Mouse (Mus musculus): ENCODE measurements at regions not wholly inside any gene's neighbourhood (a gene's known extent, or its start where the extent isn't known, plus 50 kb on each side); places are given as distances from the start of the nearest gene placed in this dataset.

DNA sequence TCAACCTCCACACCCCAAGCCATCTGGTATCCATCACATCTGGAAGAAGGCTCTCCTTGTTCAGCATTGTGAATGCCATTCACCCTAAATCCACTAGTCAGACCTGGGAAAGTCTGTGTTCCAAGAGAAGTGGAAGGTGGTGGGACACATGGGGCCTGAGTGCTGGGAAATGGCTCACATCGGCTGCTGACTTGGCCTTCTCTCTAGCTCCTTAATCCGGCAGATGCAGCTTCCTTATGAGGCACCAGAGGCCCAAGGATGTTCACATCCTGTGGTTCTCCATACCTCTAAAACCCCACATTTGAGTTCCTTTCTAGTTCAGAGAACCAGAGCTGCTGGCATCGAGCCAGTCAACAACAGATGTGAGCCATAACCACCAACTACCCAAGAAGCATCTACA lies 142.9 kb downstream of the Dad1 start:
- no peak overlapping the region for H3K4me3 ChIP-seq
- DNase-seq (ENCODE audit: extremely low spot score in 1 of 2, low spot score in 2 of 2): no peak
- intact Hi-C loops (cut with DNase I): loop anchor here (5.0 kb wide), 1 partner anchor 34 kb away; no protein-coding TSS in a partner anchor
- no peak overlapping the region for H3K27ac ChIP-seq
- TF ChIP-seq CTCF (IDR thresholded peaks at IDR 0.05): no peak

DNA sequence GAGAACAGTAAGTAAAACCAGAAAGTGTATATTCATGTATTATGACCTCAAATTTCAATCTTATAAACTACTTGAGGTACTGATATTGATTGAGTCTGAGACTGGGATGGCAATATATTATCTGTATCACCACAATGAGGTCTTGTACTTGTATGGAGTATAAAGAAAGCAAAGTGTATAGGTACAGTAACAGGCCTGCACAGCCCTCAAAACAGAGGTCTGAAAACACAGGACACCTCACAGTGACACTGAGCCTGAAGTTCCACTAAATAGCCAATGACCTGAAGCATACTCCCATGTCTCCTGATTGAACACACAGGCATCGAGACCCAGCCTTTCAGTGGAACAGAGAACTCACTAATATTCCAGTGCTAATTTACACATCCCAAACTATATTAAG lies 144.8 kb downstream of the Dad1 start:
- no peak for DNase-seq (ENCODE audit: extremely low spot score in 1 of 2, low spot score in 2 of 2)
- intact Hi-C loops (cut with DNase I): no loop called here
- Histone ChIP-seq H3K27ac (no peak overlapping the region), H3K4me3 (no peak overlapping the region)
- no peak for TF ChIP-seq CTCF (IDR thresholded peaks at IDR 0.05)

DNA sequence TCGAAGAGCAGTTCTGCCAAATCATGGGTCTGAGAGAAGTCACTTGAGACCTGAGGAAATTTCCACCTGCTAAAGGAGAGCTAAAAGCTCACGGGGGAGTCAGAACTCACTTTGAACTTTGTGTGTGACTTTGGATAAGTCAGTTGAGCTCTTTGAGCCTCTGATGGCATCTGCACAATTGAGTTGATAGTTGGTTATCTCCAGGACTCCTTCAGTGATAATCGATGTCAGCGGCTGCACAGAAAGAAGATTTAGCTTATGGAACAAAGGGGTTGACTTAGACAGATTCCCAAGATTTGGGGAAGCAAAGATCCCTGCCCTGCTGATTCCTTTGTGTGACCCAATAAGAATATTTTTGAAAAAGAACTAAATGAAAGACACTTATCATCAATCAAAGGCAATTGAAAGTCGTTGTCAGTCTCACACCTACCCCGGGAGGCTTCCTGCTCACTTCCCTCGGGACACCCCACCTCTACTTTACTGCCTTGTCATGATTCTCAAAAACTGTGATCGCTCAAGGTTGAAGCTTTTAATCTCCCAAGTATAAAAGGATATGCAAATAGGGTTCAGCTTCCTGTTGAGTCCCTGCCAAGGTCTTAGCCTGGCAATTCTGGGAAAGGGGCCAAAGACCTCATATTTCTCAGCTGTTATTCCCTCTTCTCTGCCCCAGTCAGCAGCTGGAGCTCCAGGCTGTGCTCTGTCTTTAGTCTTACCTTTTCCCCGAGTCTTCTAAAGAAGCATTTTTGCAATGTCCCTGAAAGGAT lies 145.4 kb downstream of the Dad1 start:
- intact Hi-C loops (cut with DNase I): no loop called here
- DNase-seq (ENCODE audit: extremely low spot score in 1 of 2, low spot score in 2 of 2): peak in 1 of 2 experiments; percentile 16
- no peak overlapping the region for H3K4me3 ChIP-seq
- H3K27ac ChIP-seq: no peak overlapping the region
- no peak for TF ChIP-seq CTCF (IDR thresholded peaks at IDR 0.05)

DNA sequence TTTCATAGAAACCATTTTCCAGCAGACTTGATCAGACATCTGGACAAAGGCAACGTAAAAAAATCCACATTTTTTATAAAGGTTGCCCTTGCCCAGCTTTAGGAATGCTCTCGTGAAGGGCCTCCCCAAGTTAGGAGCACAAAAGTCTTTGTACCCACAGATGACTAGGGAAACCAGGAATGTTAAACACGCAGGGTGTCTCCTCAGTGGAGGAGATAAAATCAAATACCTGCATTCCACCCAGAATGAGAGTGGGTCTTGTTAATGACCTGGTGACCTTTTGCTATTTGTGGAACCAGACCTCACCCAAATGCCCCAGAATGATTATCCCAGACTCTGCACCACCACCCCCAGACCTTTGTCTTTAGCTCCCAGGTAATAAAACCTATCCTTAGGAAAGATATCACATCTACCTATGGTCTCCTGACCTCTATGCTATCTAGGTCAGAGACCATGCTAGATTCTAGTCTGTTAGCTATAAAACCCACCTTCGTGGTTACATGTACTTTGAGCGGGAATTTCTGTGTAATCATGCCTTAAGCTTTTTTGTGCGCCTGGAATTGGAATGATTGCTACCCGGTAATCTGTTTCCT lies 146.6 kb downstream of the Dad1 start:
- DNase-seq (ENCODE audit: extremely low spot score in 1 of 2, low spot score in 2 of 2): no peak
- Histone ChIP-seq H3K27ac (no peak overlapping the region), H3K4me3 (no peak overlapping the region)
- intact Hi-C loops (cut with DNase I): no loop called here
- TF ChIP-seq CTCF (IDR thresholded peaks at IDR 0.05): no peak

DNA sequence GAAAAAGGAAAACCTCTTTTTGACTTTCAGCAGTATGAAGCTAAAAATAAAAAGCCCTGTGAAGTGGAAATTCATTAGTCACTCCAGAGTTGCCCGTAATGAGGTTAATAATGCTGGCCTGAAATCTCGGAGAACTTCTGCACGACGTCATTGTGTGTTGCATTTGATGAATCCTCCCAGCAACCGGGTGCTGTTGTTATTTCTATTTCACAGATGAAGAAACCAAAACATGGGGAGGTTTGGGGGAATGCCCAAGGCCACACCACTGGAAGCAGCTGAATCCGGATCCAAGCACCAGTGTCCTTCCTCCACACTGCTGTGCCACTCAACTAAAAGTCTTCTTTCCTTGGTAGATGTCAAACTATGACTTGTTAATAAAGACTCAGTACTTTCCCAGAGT lies 149.7 kb downstream of the Dad1 start:
- Histone ChIP-seq H3K27ac (no peak overlapping the region), H3K4me3 (no peak overlapping the region)
- intact Hi-C loops (cut with DNase I): loop anchor here (5.0 kb wide), 1 partner anchor 38 kb away; no protein-coding TSS in a partner anchor
- no peak for TF ChIP-seq CTCF (IDR thresholded peaks at IDR 0.05)
- DNase-seq (ENCODE audit: extremely low spot score in 1 of 2, low spot score in 2 of 2): no peak

DNA sequence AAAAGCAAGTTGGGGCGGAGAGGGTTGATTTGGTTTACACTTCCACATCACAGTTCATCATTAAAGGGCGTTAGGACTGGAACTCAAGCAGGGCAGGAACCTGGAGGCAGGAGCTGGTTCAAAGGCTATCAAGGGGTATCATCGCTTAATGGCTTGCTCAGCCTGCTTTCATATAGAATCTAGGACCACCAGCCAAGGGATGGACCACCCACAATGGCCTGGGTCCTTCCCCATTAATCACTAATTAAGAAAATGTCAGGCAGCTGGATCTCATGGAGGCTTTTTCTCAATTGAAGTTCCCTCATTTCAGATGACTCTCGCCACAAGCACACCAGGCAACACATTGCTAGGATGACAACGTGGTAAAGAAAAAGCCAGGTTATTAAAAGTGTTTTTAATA lies 150.4 kb downstream of the Dad1 start:
- DNase-seq (ENCODE audit: extremely low spot score in 1 of 2, low spot score in 2 of 2): no peak
- intact Hi-C loops (cut with DNase I): loop anchor here (5.0 kb wide), 1 partner anchor 39 kb away; no protein-coding TSS in a partner anchor
- TF ChIP-seq CTCF (IDR thresholded peaks at IDR 0.05): no peak
- H3K27ac ChIP-seq: no peak overlapping the region
- no peak overlapping the region for H3K4me3 ChIP-seq

DNA sequence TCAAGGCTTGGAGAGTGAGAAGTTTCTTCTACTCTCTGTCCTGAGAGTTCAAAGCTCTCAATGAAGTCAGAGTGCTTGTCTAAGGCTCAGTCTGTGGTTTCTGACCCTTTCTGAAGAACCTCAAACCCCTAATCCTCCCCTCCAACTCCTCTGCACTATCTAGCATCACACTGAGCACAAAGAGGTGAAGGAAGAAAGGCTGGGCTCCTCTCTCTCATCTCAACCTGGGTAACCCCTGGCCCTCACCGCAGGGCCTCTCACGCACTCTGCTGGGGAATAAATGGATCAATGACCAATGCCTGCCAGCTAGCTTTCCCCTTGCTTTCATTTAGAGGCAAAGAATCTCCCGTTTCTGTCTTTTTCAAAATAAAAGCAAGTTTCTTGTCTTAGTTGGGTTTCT lies 150.8 kb downstream of the Dad1 start:
- intact Hi-C loops (cut with DNase I): loop anchor here (5.0 kb wide), 1 partner anchor 39 kb away; no protein-coding TSS in a partner anchor
- no peak for TF ChIP-seq CTCF (IDR thresholded peaks at IDR 0.05)

DNA sequence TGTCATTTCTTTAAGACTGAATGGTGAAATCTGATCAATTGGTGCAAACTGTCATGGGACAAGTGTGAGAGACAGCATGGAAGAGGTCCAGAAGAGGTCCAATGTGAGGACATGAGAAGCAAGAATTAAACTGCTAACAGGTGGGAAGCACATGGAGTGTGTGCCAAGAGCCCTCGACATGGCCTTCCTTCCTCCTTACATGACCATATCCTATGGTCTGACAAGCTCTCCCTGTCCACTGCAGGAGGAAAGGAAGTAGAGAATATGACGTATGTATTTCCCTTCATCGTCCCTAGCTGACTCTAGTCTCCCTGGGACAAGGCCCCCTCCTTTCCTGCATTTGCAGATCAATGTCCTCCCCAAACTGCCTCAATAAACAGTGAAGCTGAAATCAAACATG lies 152.1 kb downstream of the Dad1 start:
- TF ChIP-seq CTCF (IDR thresholded peaks at IDR 0.05): no peak
- no peak overlapping the region for H3K4me3 ChIP-seq
- DNase-seq (ENCODE audit: extremely low spot score in 1 of 2, low spot score in 2 of 2): no peak
- intact Hi-C loops (cut with DNase I): loop anchor here (5.0 kb wide), 1 partner anchor 41 kb away; no protein-coding TSS in a partner anchor
- no peak overlapping the region for H3K27ac ChIP-seq

More for the DNA sequence above, 150.8 kb downstream of the Dad1 start:
- no peak for DNase-seq (ENCODE audit: extremely low spot score in 1 of 2, low spot score in 2 of 2)
- Histone ChIP-seq H3K27ac (no peak overlapping the region), H3K4me3 (no peak overlapping the region)

DNA sequence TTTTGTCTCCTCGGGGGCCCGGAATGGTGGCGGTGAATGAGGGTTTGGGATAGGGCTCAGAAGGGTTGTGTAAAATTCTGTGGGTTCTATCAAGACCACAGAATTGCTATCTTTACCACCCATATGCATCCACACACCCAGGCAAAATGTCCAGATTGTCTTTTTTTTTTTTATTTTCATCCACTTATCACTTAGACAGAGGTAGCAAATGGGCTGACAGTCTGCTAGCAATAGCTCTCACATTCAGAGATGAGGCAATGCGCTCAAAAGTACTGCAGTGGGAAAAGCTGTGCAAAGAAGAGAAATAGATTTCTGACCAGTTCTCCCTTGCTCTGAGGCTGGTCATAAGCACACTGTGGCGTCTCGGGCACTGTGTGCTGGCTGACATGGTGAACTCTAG lies 154.5 kb downstream of the Dad1 start:
- no peak overlapping the region for H3K27ac ChIP-seq
- DNase-seq (ENCODE audit: extremely low spot score in 1 of 2, low spot score in 2 of 2): no peak
- intact Hi-C loops (cut with DNase I): no loop called here
- H3K4me3 ChIP-seq: no peak overlapping the region
- TF ChIP-seq CTCF (IDR thresholded peaks at IDR 0.05): no peak

DNA sequence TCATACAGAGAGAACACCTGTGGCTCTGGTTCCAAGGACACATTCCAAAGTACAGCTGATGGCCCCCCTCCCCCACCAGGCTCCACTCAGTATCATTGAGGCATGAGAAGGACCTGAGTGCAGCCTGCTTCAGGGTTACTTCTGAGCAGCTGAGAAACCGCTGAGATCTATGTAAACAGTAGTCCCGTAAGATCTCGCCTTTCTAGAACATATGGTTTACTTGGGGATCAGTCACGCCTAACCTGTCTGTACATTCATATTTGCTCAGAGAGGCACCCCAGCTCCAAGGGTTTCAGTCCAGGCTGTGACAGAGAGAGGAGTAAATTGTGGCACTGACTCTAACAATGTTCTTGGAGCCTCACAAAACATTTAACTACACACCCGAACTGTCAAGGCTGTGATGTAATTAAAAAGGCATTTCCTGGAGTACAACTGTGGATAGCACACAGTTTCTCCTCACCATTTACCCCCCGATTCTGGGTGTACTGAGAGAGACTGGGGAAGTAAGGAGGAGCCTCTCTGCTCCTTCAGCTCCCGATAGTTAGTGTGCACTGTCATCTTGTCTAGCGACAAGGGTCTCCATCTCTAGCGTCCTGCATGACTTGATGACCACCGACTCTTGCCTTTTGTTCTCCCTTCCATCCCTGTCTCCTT lies 155.7 kb downstream of the Dad1 start:
- no peak for TF ChIP-seq CTCF (IDR thresholded peaks at IDR 0.05)
- no peak for DNase-seq (ENCODE audit: extremely low spot score in 1 of 2, low spot score in 2 of 2)
- intact Hi-C loops (cut with DNase I): no loop called here
- H3K4me3 ChIP-seq: no peak overlapping the region
- H3K27ac ChIP-seq: no peak overlapping the region

DNA sequence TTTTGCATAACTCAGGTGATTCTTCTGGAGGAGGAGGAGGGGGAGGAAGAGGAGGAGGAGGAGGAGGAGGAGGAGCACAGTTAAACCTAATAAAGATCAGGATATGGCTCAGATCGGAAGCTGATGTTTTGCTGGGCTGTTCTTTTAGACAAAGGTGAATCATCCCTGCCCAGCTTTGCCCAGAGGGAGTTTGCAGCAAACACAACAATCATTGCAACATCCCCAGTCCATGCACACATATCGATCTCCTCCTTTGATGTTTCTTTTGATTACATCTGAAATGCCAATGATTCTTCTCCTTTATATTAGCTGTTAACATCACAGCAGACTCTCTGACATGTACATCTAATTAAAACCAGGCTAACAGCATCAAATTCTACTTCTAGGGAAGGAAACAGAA lies 156.9 kb downstream of the Dad1 start:
- intact Hi-C loops (cut with DNase I): no loop called here
- Histone ChIP-seq H3K4me3 (no peak overlapping the region), H3K27ac (no peak overlapping the region)
- no peak for DNase-seq (ENCODE audit: extremely low spot score in 1 of 2, low spot score in 2 of 2)
- TF ChIP-seq CTCF (IDR thresholded peaks at IDR 0.05): no peak

DNA sequence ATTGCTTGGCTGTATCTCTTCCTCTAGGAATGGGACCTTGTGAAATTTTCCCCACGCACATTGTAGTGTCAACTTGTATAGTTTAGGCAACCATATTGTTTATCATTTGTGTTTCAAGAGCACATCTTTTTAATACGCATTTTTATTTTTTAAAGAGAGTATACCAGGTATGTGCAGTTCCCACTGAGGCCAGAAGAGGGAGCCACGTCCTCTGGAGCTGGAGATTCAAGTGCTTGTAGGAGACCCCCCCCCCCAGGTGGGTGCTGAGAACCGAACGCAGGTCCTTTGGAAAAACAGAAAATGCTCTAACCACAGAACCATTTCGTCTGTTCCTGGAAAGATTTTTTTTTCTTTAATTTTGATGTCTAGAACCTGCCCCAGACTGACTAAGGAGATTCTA lies 161.5 kb downstream of the Dad1 start:
- H3K4me3 ChIP-seq: no peak overlapping the region
- no peak for DNase-seq (ENCODE audit: extremely low spot score in 1 of 2, low spot score in 2 of 2)
- no peak; the same call in none of the 2 replicates for TF ChIP-seq CTCF (IDR thresholded peaks at IDR 0.05)

More for the DNA sequence above, 161.5 kb downstream of the Dad1 start:
- intact Hi-C loops (cut with DNase I): no loop called here
- H3K27ac ChIP-seq: no peak overlapping the region
